14 mouse cellular contexts compared by ENCODE assay signal in the genomic region with DNA sequence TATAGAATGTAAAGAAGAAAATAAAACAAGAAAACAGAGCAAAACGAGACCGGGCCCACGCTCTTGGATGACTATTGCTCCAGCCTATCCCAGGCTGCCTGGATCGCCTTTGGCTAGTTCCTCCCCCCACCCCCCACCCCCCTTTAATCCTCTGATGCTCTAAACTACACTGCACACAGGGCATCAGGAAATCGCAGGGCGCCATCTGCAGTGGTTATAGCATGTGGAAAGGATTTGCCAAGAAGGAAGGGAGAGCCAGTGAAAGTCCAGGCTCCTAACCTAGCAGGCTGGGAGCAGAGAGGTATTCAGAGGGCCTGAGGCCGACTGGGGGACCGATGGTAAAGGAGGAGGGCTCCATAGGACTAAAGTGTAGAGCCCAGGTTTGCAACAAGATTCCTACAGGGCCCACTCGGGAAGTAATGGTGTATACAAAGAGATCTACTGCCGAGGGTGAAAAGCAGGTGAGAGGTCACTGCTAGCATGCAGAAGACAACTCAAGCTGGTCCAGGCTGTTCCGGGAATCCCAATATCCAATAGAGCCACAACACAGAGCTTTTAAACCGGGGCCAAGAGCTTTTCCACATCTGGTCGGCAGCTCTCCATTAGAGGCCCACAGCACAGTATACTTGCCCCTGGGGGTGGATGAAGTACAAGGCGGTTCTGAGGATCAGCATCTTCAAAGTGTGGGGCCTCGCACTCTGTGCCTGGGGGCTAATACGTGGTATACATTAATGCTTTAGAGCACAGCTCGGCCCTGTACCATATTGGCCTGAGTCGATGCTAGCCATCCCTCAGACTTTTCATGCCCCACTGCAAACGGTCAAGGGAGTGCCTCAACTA.
DNase-seq lines count a peak whose midpoint lies in the region; ATAC-seq and TF ChIP-seq lines count a peak whose summit lies in the region.
"Had no signal": no experiment of that assay in that cellular context is flagged by ENCODE, and none has a peak within 500 bp of the region (broad histone marks: within the 10 kb centered on the region; RNA-seq: fewer than 3 reads in every experiment).

No protein-coding gene starts in this region.

- peak; percentile 32 for DNase-seq in left cerebral cortex, postnatal 4 days
- no peak for DNase-seq in left cerebral cortex, postnatal 36 days (ENCODE audit: low spot score in 2 of 2)
- DNase-seq in limb, embryonic 14.5 days (ENCODE audit: low spot score) = peak; percentile 54
- DNase-seq in retina, adult 2 months (ENCODE audit: low read depth, low spot score) = peak; percentile 67
- no peak for DNase-seq in thymus, postnatal 25 days
- DNase-seq in heart, adult 11 months = no peak
- DNase-seq: cerebellum, postnatal 10 days; kidney, adult 8-10 months; thymus, postnatal 4 days had no signal

- H3K4me1 ChIP-seq in forebrain, embryonic 12.5 days = peaks cover 52% of the 10 kb centered on the region
- peaks cover 42% of the 10 kb centered on the region for H3K4me1 ChIP-seq in limb, embryonic 14.5 days (ENCODE audit: control insufficient read depth, insufficient read depth, low read length)
- H3K4me1 ChIP-seq: liver, embryonic 15.5 days had no signal

- H3K4me3 ChIP-seq in forebrain, embryonic 12.5 days (replicated peaks) = no peak overlapping the region
- no peak overlapping the region for H3K4me3 ChIP-seq in limb, embryonic 14.5 days (replicated peaks; ENCODE audit: low read length)
- H3K4me3 ChIP-seq: liver, embryonic 15.5 days; myocyte had no signal

- ATAC-seq in forebrain, embryonic 12.5 days (ENCODE audit: low FRiP score) = 0 out of 2 replicates have a peak, but pooled peaks have one; percentile 17
- ATAC-seq in limb, embryonic 14.5 days (ENCODE audit: low FRiP score, low read depth) = peak; percentile 17
- ATAC-seq in cerebellum, adult (ENCODE audit: insufficient number of reproducible peaks, low FRiP score, low TSS enrichment) = no peak

- 64% methylated on average over 19 of the region's 19 CpGs for WGBS in forebrain, embryonic 12.5 days
- WGBS in limb, embryonic 14.5 days = 21% methylated on average over 19 of the region's 19 CpGs

- no peak for TF ChIP-seq POLR2A in limb, embryonic 14.5 days (IDR thresholded peaks at IDR 0.05; ENCODE audit: borderline replicate concordance, extremely low read depth, insufficient read depth, insufficient read length)

- intact Hi-C loops in left cerebral cortex, postnatal 4 days (cut with DNase I) = no loop called here
- intact Hi-C loops in left cerebral cortex, postnatal 36 days (cut with DNase I) = no loop called here

- peaks cover 4% of the 10 kb centered on the region; the same call in 1 of the 2 replicates for H3K36me3 ChIP-seq in forebrain, embryonic 12.5 days (replicated peaks)
- H3K36me3 ChIP-seq in limb, embryonic 14.5 days (ENCODE audit: control insufficient read depth, insufficient read depth, low read length) = no peaks in the 10 kb centered on the region

- H3K27ac ChIP-seq in forebrain, embryonic 12.5 days = no peak overlapping the region
- H3K27ac ChIP-seq in limb, embryonic 14.5 days (replicated peaks; ENCODE audit: low read depth, low read length) = no peak overlapping the region
- H3K27ac ChIP-seq: liver, embryonic 15.5 days had no signal

- no peaks in the 10 kb centered on the region for H3K27me3 ChIP-seq in forebrain, embryonic 12.5 days
- H3K27me3 ChIP-seq in limb, embryonic 14.5 days (ENCODE audit: control insufficient read depth, insufficient read depth, low read length) = peaks cover 19% of the 10 kb centered on the region
- H3K27me3 ChIP-seq: CH12.LX; liver, embryonic 15.5 days had no signal

- no peaks in the 10 kb centered on the region for H3K9me3 ChIP-seq in forebrain, embryonic 12.5 days
- H3K9me3 ChIP-seq in limb, embryonic 14.5 days (ENCODE audit: control insufficient read depth, low read length) = no peaks in the 10 kb centered on the region
- H3K9me3 ChIP-seq: liver, embryonic 15.5 days had no signal

- no peak overlapping the region for H3K9ac ChIP-seq in forebrain, embryonic 12.5 days
- no peak overlapping the region for H3K9ac ChIP-seq in limb, embryonic 14.5 days (ENCODE audit: low read depth, low read length, severe bottlenecking)
- H3K9ac ChIP-seq: liver, embryonic 15.5 days had no signal

- H3K4me2 ChIP-seq in forebrain, embryonic 12.5 days = no peak overlapping the region
- H3K4me2 ChIP-seq in limb, embryonic 14.5 days (replicated peaks; ENCODE audit: low read depth, low read length, severe bottlenecking) = 0 out of 2 replicates have a peak overlapping the region, but pooled peaks have one; percentile 4
- H3K4me2 ChIP-seq: liver, embryonic 15.5 days had no signal

Comparison
In these comparisons a context has a peak if more than half of its experiments do, and no peak if none do; other contexts are left out.
1. DNase-seq: peak in left cerebral cortex, postnatal 4 days (single experiment), limb, embryonic 14.5 days (single experiment) and retina, adult 2 months (single experiment); none in left cerebral cortex, postnatal 36 days (0 of 2), thymus, postnatal 25 days (single experiment) and heart, adult 11 months (single experiment).